Mouse (Mus musculus) kidney, postnatal 0 days (tissue): ENCODE results near the gene Lrrc45. TPM values are rescaled to one million over a fixed set of nuclear protein-coding genes. Genes with fewer than 3 reads are reported as not detected.

Source experiments
- ATAC-seq: fragments of 200-750 bp; cut with Nextera tagmentation; replicated peaks from 2 replicates; pipeline ENCODE4 v1.8.0; 2017; ENCODE audit warnings: low read depth, moderate number of reproducible peaks, moderate TSS enrichment, moderate library complexity; ENCODE audit not compliant: low FRiP score
- DNase-seq: peaks from one replicate; pipeline ENCODE4 v3.0.0-alpha.2; 2016; ENCODE audit warnings: low spot score
- H3K27ac ChIP-seq: fragments of 300-500 bp; sonication (generic); 2 replicates; pipeline ENCODE4 v1.5.1; 2014; ENCODE audit warnings: mild to moderate bottlenecking
- H3K27me3 ChIP-seq: fragments of 300-500 bp; sonication (generic); 2 replicates; pipeline ENCODE4 v1.6.1; 2014; ENCODE audit warnings: low read length, mixed read lengths; ENCODE audit not compliant: insufficient read depth
- H3K36me3 ChIP-seq: fragments of 300-500 bp; sonication (generic); 2 replicates; pipeline ENCODE4 v1.6.1; 2014; ENCODE audit warnings: low read length, mixed read lengths; ENCODE audit not compliant: insufficient read depth
- H3K4me1 ChIP-seq: fragments of 300-500 bp; sonication (generic); replicated peaks from 2 replicates; pipeline ENCODE4 v1.6.1; 2014; ENCODE audit warnings: antibody characterized with exemption, low read length, mixed read lengths; ENCODE audit not compliant: insufficient read depth
- H3K4me2 ChIP-seq: fragments of 300-500 bp; sonication (generic); 2 replicates; pipeline ENCODE4 v1.6.1; 2014; ENCODE audit warnings: mild to moderate bottlenecking, low read length, moderate library complexity, mixed read lengths
- H3K4me3 ChIP-seq: fragments of 300-500 bp; sonication (generic); replicated peaks from 2 replicates; pipeline ENCODE4 v1.5.1; 2014; ENCODE audit warnings: low read depth, low read length
- H3K9ac ChIP-seq: fragments of 300-500 bp; sonication (generic); 2 replicates; pipeline ENCODE4 v1.6.1; 2014; ENCODE audit warnings: low read depth, low read length
- H3K9me3 ChIP-seq: fragments of 300-500 bp; sonication (generic); replicated peaks from 2 replicates; pipeline ENCODE4 v1.6.1; 2016; ENCODE audit warnings: low read length, inconsistent platforms, mixed read lengths
- CTCF ChIP-seq: IDR thresholded peaks from 2 replicates; pipeline ENCODE4 v1.5.1; 2016; ENCODE audit warnings: antibody characterized with exemption, low read depth, mild to moderate bottlenecking, moderate library complexity
- WGBS: fragments of 180-500 bp; shearing (Covaris S2); extraction: QIAGEN DNeasy Blood & Tissue Kit; methylation state at CpG from one replicate; pipeline ENCODE4 v1.1.7; 2014; 5-methylcytosine and 5-hydroxymethylcytosine counted together
- polyA plus RNA-seq: library from polyadenylated mRNA; unstranded; fragments of >200 nt; fragmentation: Nextera tagmentation; extraction: Ambion mirVana; gene quantifications from 2 replicates; pipeline ENCODE4 v1.2.1, GENCODE M21; 2015

The Lrrc45 gene
- polyA plus RNA-seq, 1 experiment from 2014 or later, result 31.3 TPM

DNA sequence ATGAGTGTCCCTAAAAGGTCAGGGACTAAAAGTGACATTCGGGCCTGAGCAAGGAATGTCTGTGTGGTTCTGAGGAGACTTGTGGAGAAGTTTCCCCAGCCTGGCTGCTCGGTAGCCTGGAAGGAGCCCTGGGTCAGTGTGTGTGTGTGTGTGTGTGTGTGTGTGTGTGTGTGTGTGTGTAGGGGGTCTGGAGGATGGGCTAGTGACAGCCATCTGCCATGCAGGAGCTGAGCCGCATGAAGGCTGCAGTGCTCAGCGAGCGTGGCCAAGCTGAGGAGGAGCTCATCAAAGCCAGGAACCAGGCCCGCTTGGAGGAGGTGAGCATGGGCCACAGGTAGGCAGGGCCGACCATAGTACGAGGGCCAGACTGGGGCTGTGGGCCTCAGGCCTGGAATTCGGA is 5.5 kb downstream of the Lrrc45 start:
- H3K4me1 ChIP-seq, result peaks cover 24% of the 10 kb centered on the region; the same call in 1 of the 2 replicates
- H3K27ac ChIP-seq, result no peak overlapping the region
- no peak overlapping the region for H3K4me2 ChIP-seq
- H3K9me3 ChIP-seq, result no peaks in the 10 kb centered on the region
- H3K9ac ChIP-seq, result no peak overlapping the region
- no peaks in the 10 kb centered on the region for H3K27me3 ChIP-seq
- H3K36me3 ChIP-seq, result 0 out of 2 replicates have a peak, but pooled peaks cover 8% of the 10 kb centered on the region
- no peak for DNase-seq
- no peak overlapping the region for H3K4me3 ChIP-seq
- no peak for ATAC-seq
- WGBS, result 92% methylated on average over 9 of the region's 9 CpGs
- no peak for TF ChIP-seq CTCF

GRCm38 (mm10) chr11:120719841-120720376 is 6.2 kb downstream of the Lrrc45 start:
- Histone ChIP-seq H3K9me3 (no peaks in the 10 kb centered on the region), H3K36me3 (peaks cover 10% of the 10 kb centered on the region; the same call in 1 of the 2 replicates), H3K4me1 (peaks cover 18% of the 10 kb centered on the region; the same call in 1 of the 2 replicates), H3K9ac (no peak overlapping the region), H3K27me3 (no peaks in the 10 kb centered on the region), H3K4me2 (no peak overlapping the region), H3K27ac (no peak overlapping the region), H3K4me3 (no peak overlapping the region)
- ATAC-seq (no peak; the same call in 1 of the 2 replicates), DNase-seq (no peak)
- TF ChIP-seq CTCF, result no peak
- WGBS, result 88% methylated on average over 12 of the region's 13 CpGs

GRCm38 (mm10) chr11:120720450-120720849 is 6.7 kb downstream of the Lrrc45 start:
- Histone ChIP-seq H3K9me3 (no peaks in the 10 kb centered on the region), H3K27ac (no peak overlapping the region), H3K27me3 (no peaks in the 10 kb centered on the region), H3K36me3 (peaks cover 12% of the 10 kb centered on the region; the same call in 1 of the 2 replicates), H3K4me1 (peaks cover 18% of the 10 kb centered on the region; the same call in 1 of the 2 replicates), H3K4me2 (peak overlapping the region; percentile 99), H3K4me3 (peak overlapping the region; percentile 55), H3K9ac (peak overlapping the region; percentile 76; the same call in 1 of the 2 replicates)
- WGBS, result 12% methylated on average over 17 of the region's 17 CpGs
- DNase-seq (peak; percentile 94), ATAC-seq (no peak; the same call in 1 of the 2 replicates)
- peak; percentile 96 for TF ChIP-seq CTCF

DNA sequence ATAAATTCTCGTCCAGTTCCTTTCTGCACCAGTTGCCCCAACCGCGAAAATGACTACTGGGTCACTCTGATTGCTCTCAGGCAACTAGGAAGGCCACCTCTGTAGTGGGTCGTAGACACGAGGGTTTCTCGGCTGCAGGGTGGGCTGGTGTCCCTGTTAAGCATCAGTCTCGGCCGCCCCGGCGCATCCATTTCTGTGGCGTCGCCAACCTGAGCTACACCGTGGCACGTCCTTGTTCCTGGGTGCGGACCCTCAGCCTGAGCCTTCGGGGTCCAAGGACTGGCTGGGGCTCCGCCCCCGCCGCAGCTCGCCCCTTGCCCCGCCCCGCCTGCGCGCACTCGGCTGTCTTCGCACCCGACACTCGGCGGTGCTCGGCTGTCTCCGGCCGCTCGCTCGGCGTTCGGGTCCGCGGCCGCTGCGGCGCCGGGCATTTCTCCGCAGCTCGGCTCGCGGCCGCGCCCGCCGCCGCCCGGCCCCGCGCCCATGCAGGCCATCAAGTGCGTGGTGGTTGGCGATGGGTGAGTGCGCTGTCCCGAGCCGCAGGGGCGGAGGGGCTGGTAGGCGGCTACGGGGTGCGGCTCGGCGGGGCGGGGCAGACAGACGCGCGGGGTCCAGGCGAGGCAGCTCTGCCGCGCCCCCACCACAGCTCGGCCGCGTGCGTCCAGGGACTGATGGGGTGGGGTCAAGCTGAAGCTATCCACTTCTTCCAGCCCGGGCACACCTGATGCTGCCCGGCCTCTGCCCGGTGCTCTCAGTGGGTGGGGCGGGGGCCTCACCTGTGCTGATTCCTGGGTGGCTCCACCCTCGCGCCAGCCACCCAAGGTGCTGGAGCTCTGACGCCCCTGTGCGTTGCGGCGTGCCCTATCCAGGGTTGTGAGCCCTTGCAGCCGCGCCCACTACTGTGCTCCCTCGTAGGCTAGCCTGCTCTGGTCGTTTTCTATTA is 7.7 kb downstream of the Lrrc45 start, which contains the start of gene Rac3:
Gene Rac3 (plus strand): TSS at position 347 of the 943 bp plus-strand sequence.
- Histone ChIP-seq H3K4me1 (peaks cover 19% of the 10 kb centered on the region; the same call in 1 of the 2 replicates), H3K27me3 (no peaks in the 10 kb centered on the region), H3K4me2 (peak within 1 kb of the TSS; percentile 99), H3K9me3 (no peaks in the 10 kb centered on the region), H3K4me3 (peak within 1 kb of the TSS; percentile 55), H3K9ac (peak within 1 kb of the TSS; percentile 76), H3K27ac (no peak within 1 kb of the TSS), H3K36me3 (peaks cover 12% of the 10 kb centered on the region; the same call in 1 of the 2 replicates)
- peak; percentile 58 for ATAC-seq
- no peak for TF ChIP-seq CTCF
- under 1% methylated on average over 89 of the region's 90 CpGs for WGBS
- peak; percentile 79 for DNase-seq

DNA sequence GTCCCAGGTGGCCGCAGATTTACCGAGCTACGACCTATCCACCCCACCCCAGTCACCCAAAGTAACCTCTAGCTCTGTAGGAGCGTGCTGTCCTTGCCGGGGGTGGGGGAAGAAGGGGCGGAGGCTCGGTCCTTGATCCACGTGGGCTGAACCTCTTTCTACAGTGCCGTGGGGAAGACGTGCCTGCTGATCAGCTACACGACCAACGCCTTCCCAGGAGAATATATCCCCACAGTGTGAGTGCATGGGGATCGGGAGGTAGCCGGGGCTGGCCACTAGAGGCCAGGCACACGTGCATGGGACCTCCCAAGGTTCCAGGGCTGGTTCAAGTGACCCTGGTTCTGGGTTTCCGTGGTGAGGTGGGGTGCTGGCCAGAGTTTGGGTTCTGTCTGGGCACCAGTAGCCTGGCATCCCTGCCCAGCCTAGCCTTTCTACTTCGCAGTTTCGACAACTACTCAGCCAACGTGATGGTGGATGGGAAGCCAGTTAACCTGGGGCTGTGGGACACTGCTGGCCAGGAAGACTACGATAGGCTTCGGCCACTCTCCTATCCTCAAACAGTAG is 8.4 kb downstream of the Lrrc45 start:
- peak overlapping the region; percentile 55 for H3K4me3 ChIP-seq
- H3K9me3 ChIP-seq, result no peaks in the 10 kb centered on the region
- H3K9ac ChIP-seq, result peak overlapping the region; percentile 76
- H3K4me2 ChIP-seq, result peak overlapping the region; percentile 99
- DNase-seq (no peak), ATAC-seq (no peak)
- 0 out of 2 replicates have a peak, but pooled peaks have one; percentile 20 for TF ChIP-seq CTCF
- peaks cover 24% of the 10 kb centered on the region; the same call in 1 of the 2 replicates for H3K4me1 ChIP-seq
- H3K27ac ChIP-seq, result no peak overlapping the region
- 22% methylated on average over 21 of the region's 21 CpGs for WGBS
- peaks cover 9% of the 10 kb centered on the region; the same call in 1 of the 2 replicates for H3K36me3 ChIP-seq
- no peaks in the 10 kb centered on the region for H3K27me3 ChIP-seq
